Mouse (Mus musculus): Measurements from ENCODE around the gene Lamtor3.
"Not testable (repeated sequence)": the region's sequence is repeated elsewhere in the genome, so short reads cannot be mapped to it uniquely, and the experiment has no call there.

Gene Lamtor3

DNA sequence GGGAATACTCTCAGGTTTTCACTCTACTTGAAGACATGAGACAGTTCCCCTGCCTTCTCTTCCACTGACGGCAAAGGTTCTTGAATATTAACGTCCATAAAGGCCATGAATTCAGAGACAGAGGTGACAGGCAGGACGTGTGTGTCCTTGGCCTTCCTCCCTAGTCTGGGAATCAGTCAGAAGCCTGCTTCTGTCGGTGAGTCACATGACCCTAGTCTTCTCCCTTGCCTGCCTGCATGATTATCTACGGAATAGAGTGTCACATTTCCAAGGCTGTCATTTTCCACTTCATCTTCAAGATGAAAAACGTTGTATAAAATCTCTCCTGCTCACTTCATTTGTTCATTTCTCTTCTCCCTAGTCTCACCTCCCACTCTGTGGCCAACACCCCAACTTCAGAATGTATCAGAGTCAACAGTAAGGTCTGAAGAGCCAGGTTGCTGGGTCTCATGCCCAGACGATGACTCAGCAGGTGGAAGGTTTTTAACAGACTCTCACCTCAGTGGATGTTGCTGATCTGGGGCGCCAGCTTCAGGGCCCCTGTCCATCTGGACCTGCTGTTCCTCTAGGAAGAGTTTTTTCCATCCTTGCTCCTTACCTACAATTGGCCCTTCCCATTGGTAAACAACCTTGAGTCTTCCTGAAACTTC, 43.6 kb downstream of the Lamtor3 start:
- no peak for DNase-seq (ENCODE audit: low read depth, low spot score)

DNA sequence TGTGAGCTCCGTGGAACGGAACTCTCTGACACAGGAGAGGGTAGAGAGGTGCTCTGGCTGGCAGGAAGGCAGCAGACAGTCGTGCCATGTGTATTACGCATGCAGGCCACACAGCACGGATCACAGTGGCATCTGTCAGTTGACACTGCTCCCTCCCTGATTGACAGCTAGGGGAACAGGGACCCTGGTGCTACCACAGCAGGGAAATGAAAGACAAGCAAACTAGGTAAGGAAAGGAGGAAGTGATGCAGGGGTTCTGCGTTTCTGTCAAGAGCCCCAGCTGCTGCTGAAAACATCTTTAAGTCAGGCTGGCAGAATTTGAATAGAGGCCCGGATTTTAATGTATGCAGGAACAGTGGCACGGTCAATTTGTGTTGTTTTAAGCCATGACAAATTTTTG, 45.2 kb downstream of the Lamtor3 start:
- no peak for DNase-seq (ENCODE audit: low read depth, low spot score)

DNA sequence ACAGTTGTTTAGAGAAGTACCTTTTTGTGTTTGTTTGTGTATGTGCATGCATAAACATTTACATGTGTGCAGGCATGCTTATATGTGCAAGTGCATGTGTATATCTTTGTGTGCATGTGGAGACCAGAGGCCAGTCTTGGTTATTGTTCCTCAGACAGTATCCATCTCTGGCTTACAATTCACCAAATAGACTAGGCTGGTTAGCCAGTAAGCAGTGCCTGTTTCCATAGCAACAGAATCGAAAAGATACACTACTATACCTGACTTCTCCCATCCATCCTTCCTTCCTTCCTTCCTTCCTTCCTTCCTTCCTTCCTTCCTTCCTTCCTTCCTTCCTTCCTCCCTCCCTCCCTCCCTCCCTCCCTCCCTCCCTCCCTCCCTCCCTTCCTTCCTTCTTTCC, 45.7 kb downstream of the Lamtor3 start:
- DNase-seq (ENCODE audit: low read depth, low spot score) = not testable (repeated sequence)

DNA sequence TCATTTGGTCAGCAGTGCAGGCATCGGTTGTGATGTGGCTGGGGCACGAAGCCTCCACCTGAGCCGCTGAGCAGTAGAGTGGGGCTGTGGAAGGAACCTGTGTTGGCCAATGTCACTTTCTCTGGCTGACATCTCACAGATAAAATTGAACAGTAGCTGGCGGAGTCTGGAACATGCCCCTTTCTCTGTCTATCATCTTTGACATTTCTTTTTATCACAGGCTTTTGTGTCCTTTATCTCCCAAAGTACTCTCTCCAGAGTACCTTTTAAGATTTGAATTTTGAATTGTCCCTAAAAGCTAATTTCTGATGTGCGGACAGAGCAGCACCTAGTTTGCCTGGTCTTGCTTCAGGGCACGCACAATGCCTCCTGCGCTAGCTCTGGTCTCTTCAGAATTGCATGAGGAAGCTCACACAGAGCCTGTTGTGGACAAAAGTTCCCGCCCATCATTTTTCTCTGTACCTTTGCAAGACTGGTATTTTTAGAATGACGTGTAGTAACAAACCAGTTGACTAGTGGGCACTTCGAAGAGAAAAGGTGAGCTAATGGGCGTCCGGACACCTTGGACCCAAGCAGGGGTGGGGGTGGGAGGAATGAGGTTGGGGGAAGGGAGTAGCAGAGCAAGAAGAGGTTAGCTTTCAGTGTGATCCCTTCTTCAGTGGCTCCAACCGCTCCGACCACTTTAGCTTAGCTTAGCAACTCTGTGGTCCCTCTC, 50.0 kb downstream of the Lamtor3 start:
- DNase-seq (ENCODE audit: low read depth, low spot score) = no peak

DNA sequence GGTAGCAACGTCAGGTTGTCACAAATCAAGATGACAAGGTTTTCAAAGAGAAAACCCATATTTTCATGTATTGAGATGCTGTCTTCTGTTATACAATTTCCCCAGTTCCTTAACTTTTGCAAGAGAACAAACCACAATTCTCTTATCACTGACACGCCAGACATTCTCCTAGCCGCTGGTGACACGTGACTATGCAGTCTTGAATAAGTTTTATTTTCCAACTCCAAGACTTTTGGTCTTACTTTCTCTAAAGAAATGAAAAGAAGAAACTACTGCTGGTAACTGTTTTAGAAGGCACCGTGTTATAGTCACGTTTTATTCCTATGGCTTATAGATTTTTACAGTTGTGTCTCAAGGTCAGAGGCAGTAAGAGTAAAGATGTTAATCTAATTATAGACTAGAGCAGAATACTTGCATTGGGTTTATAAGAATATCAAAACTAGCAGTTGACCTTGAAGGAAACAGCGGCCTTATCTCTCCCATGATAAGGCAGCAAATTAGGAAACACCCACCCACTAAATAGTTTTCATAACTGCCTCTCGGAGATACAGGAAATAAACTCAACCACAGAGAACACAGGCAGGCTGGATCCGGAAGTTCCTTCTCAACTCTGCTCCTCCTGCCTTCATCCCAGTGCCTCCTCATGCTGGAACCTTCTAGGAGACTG, 50.6 kb downstream of the Lamtor3 start:
- DNase-seq (ENCODE audit: low read depth, low spot score) = no peak

DNA sequence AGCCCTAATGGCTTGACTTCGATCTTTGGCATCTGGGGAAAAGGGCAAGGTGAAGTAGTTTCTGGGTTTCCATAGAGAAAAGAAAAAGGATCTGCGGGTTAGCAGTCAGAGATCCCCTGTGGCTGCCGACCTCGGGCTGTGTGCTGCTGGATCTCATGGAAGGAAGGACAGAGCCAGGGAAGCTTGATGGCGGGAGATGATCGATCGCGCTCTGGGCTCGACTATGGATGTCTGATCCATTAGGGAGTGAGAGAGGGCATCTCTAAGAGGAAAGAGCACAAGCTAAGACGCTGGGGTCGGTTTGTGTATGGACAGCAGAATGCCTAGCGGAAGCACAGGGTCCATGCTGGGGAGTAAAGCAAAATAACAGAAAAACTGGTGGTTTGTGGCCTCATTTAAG, 51.6 kb downstream of the Lamtor3 start:
- DNase-seq (ENCODE audit: low read depth, low spot score) = no peak

DNA sequence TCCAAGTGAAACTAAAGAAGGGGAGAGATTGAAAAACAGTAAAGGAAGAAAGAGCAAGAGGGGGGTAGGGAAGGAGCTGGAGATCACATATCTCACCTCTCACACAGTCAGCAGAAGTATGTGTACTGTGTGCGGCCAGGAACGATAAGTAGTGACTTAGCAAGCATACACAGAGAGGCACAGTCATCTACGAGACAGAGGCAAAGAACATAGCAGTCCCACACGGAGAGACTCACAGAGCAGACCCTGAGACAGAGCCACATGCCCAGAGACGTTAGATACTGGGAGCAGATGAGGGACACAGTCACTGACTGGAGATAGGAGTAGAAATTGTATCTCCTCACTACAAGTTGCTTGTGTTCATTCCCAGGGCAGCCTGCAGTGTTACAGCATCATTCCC, 53.9 kb downstream of the Lamtor3 start:
- no peak for DNase-seq (ENCODE audit: low read depth, low spot score)

DNA sequence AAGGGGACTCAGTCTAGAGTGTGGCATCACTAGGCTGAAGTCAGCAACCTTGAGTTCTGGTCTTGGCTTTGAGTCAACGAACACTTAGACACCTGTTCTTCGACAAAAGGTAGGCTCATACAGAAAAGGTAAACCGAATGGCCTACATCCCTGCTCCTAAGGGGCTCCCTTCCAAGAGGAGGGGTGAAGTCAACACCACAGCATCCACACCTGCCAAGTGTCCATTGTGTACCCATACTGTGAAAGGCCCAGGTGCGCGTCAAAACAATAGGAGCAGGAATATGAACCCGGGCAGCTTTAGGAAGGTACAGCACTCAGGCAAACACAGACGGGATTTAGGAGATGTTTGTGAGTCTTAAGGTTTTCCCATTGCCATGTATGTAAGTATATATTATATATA, 54.7 kb downstream of the Lamtor3 start:
- no peak for DNase-seq (ENCODE audit: low read depth, low spot score)

DNA sequence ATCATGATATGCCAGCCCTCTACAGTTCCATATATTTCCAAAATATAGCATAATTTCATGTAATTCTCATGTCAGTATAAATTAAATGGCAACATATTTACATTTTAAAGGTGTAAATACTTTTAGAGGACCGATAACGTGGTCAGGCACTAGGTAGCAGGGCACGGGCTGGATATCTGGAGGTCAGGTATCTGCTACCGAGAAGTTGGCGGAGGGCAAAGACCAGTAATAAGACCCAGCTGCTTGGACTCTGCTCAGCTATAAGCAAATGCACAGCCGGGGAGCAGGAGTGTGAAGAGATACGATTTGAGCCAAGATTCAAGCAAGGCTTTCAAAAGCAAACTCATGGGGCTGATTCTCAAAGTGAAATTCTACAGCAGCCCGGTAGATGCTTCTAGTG, 56.0 kb downstream of the Lamtor3 start:
- DNase-seq (ENCODE audit: low read depth, low spot score) = no peak

DNA sequence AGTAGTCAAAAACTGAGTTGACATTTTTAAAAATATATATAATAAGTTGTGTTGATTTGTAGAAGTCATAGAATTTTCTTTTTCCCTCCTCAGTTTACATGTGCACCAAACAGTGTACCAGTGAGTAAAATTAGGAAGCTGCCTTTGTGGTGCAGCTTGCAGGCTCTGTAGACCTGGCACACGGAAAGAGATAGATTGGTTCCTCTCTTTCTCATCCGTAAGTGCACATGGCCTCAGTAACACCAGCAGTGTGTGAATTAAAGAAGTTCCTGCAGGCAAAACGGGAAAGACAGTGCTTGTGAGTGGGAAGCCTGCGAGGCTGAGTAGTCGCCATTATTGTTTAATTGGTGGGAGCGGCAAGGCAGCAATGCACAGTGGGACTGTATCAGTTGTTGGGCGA, 57.1 kb downstream of the Lamtor3 start:
- DNase-seq (ENCODE audit: low read depth, low spot score) = no peak

DNA sequence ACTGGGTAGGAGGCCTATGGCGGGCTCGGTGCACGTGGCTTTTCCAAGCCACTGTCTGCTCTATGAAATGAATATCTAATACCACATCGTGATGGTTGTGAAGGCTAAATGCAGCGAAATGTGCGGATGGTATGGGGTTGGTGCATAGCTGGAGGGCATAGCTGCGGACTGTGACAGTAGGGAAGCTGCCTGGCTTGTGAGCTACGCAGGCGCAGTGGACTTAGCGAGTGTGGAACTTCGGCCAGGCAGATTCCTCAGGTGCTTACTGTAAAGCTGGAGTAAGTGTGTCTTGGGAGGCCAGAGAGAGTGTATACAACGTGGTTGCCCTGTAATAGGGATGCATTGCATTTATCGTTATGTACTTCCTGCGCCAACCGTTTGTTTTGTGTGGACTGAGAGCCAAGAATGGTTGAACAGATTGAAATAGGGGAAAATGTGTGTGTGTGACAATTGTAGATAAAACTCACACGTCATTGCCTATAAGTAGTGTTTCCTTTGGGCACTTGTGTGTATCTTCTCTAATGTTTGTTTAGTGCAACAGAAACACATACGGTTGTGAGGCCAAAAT, 57.6 kb downstream of the Lamtor3 start:
- no peak for DNase-seq (ENCODE audit: low read depth, low spot score)

DNA sequence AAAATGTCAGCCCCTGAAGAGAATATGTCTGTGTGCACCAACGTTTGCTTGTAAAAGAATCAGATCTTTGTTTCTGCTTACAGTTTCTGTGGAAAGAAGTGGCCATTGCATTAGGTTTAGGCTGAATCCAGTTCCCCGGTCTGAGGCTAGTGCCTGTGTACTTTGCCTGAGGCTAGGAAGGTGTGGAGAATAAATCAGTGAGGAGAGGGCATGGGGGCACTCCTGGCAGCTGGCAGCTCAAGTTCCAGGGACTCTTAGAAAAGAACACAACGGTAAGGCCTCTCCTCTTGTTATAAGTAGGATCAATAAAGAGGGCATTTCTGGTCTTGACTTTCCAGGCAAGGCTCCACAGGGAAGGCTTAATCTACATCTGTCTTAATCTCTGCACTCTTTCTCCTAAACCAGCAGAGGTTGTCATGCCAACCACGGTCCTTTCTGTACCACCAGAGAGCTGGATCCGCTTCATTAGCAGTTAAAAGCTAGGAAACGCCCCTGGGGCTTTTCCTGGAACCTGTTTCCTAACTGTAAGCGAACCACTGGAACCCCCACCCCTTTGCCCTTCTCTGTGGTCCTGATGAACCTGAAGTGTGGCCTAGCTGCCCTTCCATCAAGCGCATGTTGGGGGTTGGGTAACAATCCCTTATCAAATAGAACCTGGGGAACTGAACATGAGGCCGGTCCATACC, 58.8 kb downstream of the Lamtor3 start:
- no peak for DNase-seq (ENCODE audit: low read depth, low spot score)

DNA sequence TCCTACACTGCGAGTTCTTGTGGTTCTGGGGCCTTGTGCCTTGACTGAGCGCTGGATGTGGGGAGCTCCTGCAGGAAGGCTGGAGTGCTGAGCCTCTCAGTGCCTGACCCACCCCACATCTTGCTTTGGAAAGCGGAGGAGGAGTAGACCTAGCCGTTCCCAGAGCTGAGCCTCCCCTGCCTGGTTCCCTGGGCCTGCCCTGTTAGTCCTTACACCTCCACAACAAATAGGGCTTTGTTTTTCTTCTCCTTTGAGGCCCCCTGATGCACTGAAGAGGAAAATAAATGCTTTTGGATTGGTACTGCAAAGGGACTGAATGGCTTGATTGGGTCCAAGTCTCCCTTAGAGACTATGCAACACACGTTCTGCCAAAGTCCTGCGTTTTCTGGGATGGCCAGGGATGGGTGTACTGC, 59.3 kb downstream of the Lamtor3 start:
- no peak for DNase-seq (ENCODE audit: low read depth, low spot score)

DNA sequence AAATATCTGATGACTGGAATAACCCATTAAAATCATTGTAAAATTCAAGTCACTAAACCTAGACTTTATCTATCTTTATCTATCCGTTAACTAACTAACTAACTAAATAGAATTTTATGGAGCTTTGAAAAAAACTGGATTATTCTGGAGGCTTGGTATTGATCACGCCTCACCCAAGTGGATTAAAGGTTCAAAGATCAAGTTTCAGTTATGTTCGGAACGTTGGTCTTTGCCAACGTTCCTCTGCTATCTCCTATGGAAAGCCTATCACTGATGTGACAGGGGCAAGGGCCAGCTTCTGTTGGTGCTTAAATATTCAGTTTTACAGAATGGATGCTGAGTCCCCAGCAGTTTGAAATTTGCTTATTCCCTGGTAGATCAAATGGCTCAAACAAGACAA, 59.9 kb downstream of the Lamtor3 start:
- DNase-seq (ENCODE audit: low read depth, low spot score) = no peak
